Mouse (Mus musculus) neural tube, embryonic 14.5 days (tissue): ENCODE data around the gene Atp5h. TPM values are rescaled to one million over a fixed set of nuclear protein-coding genes. Genes with fewer than 3 reads are reported as not detected.

Experiments
- ATAC-seq: fragments of 200-750 bp; cut with Nextera tagmentation; 2 replicates; pipeline ENCODE4 v1.8.0; 2017; ENCODE audit warnings: low read depth, mild to moderate bottlenecking, moderate TSS enrichment, moderate library complexity
- H3K27ac ChIP-seq: fragments of 300-500 bp; sonication (generic); 2 replicates; pipeline ENCODE4 v1.5.1; 2014; ENCODE audit warnings: low read depth, mild to moderate bottlenecking, control low read depth, low read length, moderate library complexity, mixed read lengths
- H3K27me3 ChIP-seq: fragments of 300-500 bp; sonication (generic); 2 replicates; pipeline ENCODE4 v1.6.1; 2014; ENCODE audit warnings: low read length; ENCODE audit not compliant: control insufficient read depth, insufficient read depth
- H3K36me3 ChIP-seq: fragments of 300-500 bp; sonication (generic); 2 replicates; pipeline ENCODE4 v1.6.1; 2014; ENCODE audit warnings: low read length, mixed read lengths; ENCODE audit not compliant: control insufficient read depth, insufficient read depth
- H3K4me1 ChIP-seq: fragments of 300-500 bp; sonication (generic); 2 replicates; pipeline ENCODE4 v1.6.1; 2014; ENCODE audit warnings: low read length; ENCODE audit not compliant: control insufficient read depth, insufficient read depth
- H3K4me2 ChIP-seq: fragments of 300-500 bp; sonication (generic); 2 replicates; pipeline ENCODE4 v1.6.1; 2014; ENCODE audit warnings: mild to moderate bottlenecking, low read depth, low read length, control low read depth
- H3K4me3 ChIP-seq: fragments of 300-500 bp; sonication (generic); 2 replicates; pipeline ENCODE4 v1.5.1; 2014; ENCODE audit warnings: low read depth, low read length, control low read depth, mixed read lengths
- H3K9ac ChIP-seq: fragments of 300-500 bp; sonication (generic); replicated peaks from 2 replicates; pipeline ENCODE4 v1.6.1; 2014; ENCODE audit warnings: low read depth, mild to moderate bottlenecking, control low read depth, low read length, mixed read lengths
- H3K9me3 ChIP-seq: fragments of 300-500 bp; sonication (generic); 2 replicates; pipeline ENCODE4 v1.6.1; 2016; ENCODE audit warnings: low read length; ENCODE audit not compliant: control insufficient read depth
- WGBS: fragments of 180-500 bp; shearing (Covaris S2); extraction: QIAGEN DNeasy Blood & Tissue Kit; methylation state at CpG from one replicate; pipeline ENCODE4 v1.1.7; 2014; 5-methylcytosine and 5-hydroxymethylcytosine counted together
- polyA plus RNA-seq: library from polyadenylated mRNA; unstranded; fragments of >200 nt; fragmentation: Nextera tagmentation; extraction: Ambion mirVana; gene quantifications from 2 replicates; pipeline ENCODE4 v1.2.1, GENCODE M21; 2014

The Atp5h gene
- polyA plus RNA-seq, 1 experiment from 2014 or later, result 1,005 TPM

DNA sequence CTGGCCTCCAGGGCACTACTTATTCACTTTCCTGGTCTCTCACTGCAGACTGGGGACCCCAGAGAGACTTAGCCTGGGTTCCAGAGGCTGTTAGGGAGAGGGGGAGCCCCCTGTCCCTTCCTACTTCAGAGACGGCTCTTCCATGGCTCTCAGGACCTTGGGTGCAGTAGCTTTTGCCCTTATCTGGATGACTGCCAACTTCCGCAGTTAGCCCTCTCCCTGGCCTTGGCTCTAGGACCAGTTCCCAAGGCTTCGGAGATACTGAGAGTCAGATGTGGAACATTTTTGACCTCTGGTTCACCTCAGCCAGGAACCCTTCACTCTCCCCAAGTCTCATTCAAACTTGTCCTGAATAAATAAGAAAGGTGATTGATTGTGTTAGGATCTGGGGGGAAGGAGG, 27.1 kb upstream of the Atp5h start:
- H3K4me1 ChIP-seq, result no peaks in the 10 kb centered on the region
- no peak overlapping the region for H3K9ac ChIP-seq
- WGBS, result 71% methylated on average over 3 of the region's 3 CpGs
- H3K4me2 ChIP-seq, result no peak overlapping the region
- no peak overlapping the region for H3K4me3 ChIP-seq
- no peaks in the 10 kb centered on the region for H3K9me3 ChIP-seq
- H3K36me3 ChIP-seq, result no peaks in the 10 kb centered on the region
- no peaks in the 10 kb centered on the region for H3K27me3 ChIP-seq
- no peak overlapping the region for H3K27ac ChIP-seq
- ATAC-seq, result no peak

DNA sequence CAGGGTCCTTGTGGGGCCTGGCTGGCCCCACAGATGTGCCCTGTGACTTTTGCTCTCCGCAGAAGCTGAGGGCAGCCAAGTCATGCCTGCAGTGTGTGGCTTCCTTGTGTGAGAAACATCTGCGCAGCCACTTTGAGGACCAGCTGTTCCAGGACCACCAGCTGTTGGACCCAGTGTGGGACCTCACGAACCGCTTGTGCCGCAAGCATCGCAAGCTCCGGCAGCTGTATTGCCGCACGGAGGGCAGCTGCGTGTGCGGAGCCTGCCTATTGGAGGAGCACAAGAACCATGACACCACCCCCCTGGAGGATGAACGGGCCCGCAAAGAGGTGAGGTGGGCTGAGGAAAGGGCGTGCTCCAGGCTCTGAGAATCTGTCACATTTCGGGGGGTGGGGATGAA, 21.7 kb upstream of the Atp5h start:
- no peak overlapping the region for H3K27ac ChIP-seq
- no peaks in the 10 kb centered on the region for H3K27me3 ChIP-seq
- no peak overlapping the region for H3K4me2 ChIP-seq
- no peak overlapping the region for H3K4me3 ChIP-seq
- no peaks in the 10 kb centered on the region for H3K9me3 ChIP-seq
- 45% methylated on average over 15 of the region's 15 CpGs for WGBS
- ATAC-seq, result no peak
- no peak overlapping the region for H3K9ac ChIP-seq
- H3K4me1 ChIP-seq, result peaks cover under 1% of the 10 kb centered on the region; the same call in 1 of the 2 replicates
- H3K36me3 ChIP-seq, result no peaks in the 10 kb centered on the region

DNA sequence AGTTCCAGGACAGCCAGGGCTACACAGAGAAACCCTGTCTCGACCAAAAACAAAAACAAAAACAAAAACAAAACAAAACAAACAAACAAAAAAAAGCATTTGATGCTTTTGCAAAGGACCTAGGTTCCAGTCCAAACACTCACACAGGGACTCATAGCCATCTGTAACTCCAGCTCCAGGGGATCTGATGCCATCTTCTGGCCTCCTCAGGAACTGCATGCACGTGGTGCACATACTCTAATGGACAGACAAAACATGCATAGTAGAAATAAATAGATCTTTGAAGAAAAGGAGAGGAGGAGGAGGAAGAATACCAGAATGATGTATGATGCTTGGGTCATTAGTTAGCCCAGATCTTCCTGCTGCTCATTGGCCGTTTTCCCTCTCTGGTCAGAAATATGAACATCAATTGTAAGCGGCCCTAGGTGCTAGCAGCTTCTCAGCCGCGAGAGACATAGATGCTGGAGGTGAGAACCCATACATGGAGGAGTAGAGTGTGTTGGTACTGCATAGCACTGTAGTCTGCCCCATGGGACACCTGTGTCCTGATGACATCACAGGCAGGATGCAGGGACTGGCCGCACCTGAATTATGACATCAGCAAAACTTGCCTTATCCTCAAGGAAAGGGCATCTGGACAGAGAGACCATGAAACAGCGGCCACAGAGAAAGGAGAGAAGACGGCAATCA, 20.3 kb upstream of the Atp5h start, which contains the start of gene Trim80:
Gene Trim80 (plus strand): TSS at position 640 of the 690 bp plus-strand sequence.
- WGBS, result 94% methylated on average over 9 of the region's 9 CpGs
- peaks cover 10% of the 10 kb centered on the region; the same call in 1 of the 2 replicates for H3K4me1 ChIP-seq
- H3K4me3 ChIP-seq, result no peak within 1 kb of the TSS
- no peaks in the 10 kb centered on the region for H3K9me3 ChIP-seq
- no peak for ATAC-seq
- H3K4me2 ChIP-seq, result no peak within 1 kb of the TSS
- no peak within 1 kb of the TSS for H3K9ac ChIP-seq
- H3K27ac ChIP-seq, result no peak within 1 kb of the TSS
- no peaks in the 10 kb centered on the region for H3K36me3 ChIP-seq
- H3K27me3 ChIP-seq, result no peaks in the 10 kb centered on the region

DNA sequence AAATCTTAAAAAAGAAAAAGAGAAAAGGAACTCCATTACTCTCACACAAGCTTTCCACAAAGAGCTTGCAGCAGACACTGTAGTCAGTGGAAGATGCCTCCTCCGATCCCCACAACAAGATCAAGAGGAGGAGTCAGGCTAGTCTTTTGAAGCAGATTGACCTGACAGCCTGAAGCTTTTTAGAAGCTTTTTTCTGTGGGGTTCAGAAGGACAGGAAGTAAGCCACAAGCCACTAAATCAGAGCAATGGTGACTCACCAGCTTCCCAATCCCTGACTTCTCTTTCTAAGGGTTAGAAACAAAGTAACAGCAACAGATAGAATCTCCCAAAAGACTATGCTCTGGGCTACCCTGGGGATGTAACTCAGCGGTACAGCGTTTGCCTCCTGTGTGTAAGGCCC, 19.6 kb upstream of the Atp5h start:
- no peaks in the 10 kb centered on the region for H3K36me3 ChIP-seq
- H3K27ac ChIP-seq, result no peak overlapping the region
- WGBS, result 91% methylated on average over 3 of the region's 3 CpGs
- H3K4me1 ChIP-seq, result peaks cover 10% of the 10 kb centered on the region; the same call in 1 of the 2 replicates
- H3K4me3 ChIP-seq, result no peak overlapping the region
- H3K9ac ChIP-seq, result no peak overlapping the region
- no peak for ATAC-seq
- H3K9me3 ChIP-seq, result no peaks in the 10 kb centered on the region
- no peak overlapping the region for H3K4me2 ChIP-seq
- H3K27me3 ChIP-seq, result no peaks in the 10 kb centered on the region

DNA sequence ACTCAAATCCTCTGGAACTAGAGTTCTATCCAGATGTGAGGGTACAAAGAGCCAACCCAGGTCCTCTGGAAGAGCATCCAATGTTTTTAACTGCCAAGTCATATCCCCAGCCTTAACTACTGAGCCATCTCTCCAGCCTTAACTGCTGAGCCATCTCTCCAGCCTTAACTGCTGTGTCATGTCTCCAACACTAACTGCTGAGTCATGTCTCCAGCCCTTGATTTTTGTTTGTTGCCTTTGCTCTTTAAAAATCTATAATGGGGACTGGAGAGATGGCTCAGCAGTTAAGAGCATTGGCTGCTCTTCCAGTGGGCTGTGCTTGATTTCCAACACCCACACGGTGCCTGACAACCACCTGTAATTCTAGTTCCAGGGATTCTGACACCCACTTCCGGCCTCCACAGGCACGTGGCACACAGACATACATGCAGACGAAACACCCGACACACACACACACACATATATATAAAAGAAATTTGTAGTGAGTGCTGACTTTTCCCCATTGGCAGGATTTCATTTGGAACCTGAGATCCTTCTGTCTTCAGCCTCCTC, 17.9 kb upstream of the Atp5h start:
- H3K4me2 ChIP-seq, result no peak overlapping the region
- H3K4me1 ChIP-seq, result peaks cover 10% of the 10 kb centered on the region; the same call in 1 of the 2 replicates
- H3K36me3 ChIP-seq, result no peaks in the 10 kb centered on the region
- H3K27me3 ChIP-seq, result no peaks in the 10 kb centered on the region
- ATAC-seq, result no peak
- no peak overlapping the region for H3K27ac ChIP-seq
- no peak overlapping the region for H3K9ac ChIP-seq
- no peak overlapping the region for H3K4me3 ChIP-seq
- 92% methylated on average over 5 of the region's 5 CpGs for WGBS
- H3K9me3 ChIP-seq, result no peaks in the 10 kb centered on the region

DNA sequence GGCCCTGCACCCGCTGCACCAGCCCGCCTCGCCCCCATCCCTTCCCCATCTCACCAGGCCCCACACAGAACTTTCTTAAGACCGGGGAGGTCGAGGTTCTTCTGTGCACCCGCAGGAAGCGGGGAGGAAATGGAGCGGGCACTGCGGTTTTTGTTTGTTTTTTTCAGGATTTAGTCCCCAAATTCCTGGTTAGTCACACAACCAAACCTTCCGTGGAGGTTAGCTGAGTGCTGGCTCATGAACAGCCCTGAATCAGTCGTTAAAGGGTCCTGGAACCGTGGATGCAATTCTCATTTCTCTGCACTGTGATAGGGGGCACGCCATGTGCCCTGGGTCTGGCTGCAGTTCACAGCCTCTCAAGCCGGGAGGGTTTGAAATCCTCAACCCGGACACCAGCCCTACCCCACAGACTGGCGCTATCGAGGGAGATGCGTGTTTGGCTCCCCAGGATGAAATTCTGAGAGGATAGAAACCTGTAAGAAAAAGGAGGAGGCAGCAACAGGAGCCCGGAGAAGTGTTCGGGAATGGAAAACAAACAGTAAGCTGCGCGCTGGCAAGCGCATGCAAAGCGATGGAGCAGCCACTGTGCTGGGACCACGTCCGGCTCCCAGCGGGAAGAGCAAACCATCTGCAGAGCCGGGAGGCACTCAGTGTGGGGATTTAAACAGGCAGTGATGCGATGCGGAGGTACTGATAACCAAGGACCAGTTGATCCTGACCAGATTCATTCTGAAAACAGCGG, 16.0 kb upstream of the Atp5h start:
- Histone ChIP-seq H3K36me3 (peaks cover 14% of the 10 kb centered on the region), H3K4me3 (peak overlapping the region; percentile 13), H3K27me3 (no peaks in the 10 kb centered on the region), H3K9me3 (no peaks in the 10 kb centered on the region), H3K4me2 (peak overlapping the region; percentile 54), H3K27ac (no peak overlapping the region), H3K9ac (peak overlapping the region; percentile 52), H3K4me1 (peaks cover 10% of the 10 kb centered on the region; the same call in 1 of the 2 replicates)
- 4% methylated on average over 31 of the region's 31 CpGs for WGBS
- peak; percentile 41; the same call in 1 of the 2 replicates for ATAC-seq

DNA sequence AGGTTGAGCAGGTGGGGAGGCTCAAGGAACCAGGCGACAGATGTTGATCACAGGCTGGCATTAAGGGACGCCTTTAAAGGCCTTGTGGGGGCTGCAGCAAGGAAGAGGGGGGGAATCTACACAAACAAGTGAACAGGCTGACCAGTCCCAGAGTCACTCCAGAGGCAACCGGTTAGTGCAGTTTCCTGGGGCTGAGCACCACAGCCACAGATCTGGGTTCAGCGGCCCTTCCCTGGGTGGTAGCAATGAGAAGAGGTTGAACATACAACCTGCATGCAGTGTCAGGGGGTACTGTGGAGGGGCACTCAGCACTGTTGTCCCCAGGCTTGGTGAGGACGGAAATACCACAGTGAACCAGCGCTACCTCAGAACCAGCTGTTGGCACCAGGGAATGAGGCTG, 13.6 kb upstream of the Atp5h start:
- Histone ChIP-seq H3K9ac (no peak overlapping the region), H3K27ac (no peak overlapping the region), H3K36me3 (peaks cover 26% of the 10 kb centered on the region), H3K4me3 (no peak overlapping the region), H3K9me3 (no peaks in the 10 kb centered on the region), H3K27me3 (no peaks in the 10 kb centered on the region), H3K4me2 (no peak overlapping the region), H3K4me1 (peaks cover 10% of the 10 kb centered on the region; the same call in 1 of the 2 replicates)
- no peak for ATAC-seq
- 92% methylated on average over 6 of the region's 6 CpGs for WGBS

DNA sequence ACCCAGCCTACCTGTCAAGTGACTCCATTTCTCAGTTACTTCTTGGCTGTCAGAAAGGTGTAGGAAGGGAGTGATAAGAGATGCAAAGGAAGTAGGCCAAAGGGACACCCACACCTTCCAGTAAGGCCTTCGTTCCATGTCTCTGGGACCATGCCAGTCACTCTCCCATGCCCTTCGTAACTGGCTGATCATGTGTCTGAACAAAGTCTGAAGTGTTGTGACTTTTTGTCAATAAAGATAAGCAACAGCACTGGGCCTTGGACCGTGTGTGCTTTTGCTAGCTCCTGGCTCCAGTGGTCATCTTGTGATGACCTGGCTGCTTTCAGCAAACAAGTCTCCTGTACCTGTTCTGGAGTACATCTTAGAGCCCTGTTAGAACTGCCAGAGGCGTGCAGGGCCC, 13.1 kb upstream of the Atp5h start:
- no peak overlapping the region for H3K4me2 ChIP-seq
- no peaks in the 10 kb centered on the region for H3K9me3 ChIP-seq
- no peaks in the 10 kb centered on the region for H3K27me3 ChIP-seq
- WGBS, result 88% methylated on average over 4 of the region's 4 CpGs
- peaks cover 10% of the 10 kb centered on the region; the same call in 1 of the 2 replicates for H3K4me1 ChIP-seq
- no peak overlapping the region for H3K9ac ChIP-seq
- peaks cover 26% of the 10 kb centered on the region for H3K36me3 ChIP-seq
- no peak overlapping the region for H3K4me3 ChIP-seq
- no peak overlapping the region for H3K27ac ChIP-seq
- no peak for ATAC-seq

DNA sequence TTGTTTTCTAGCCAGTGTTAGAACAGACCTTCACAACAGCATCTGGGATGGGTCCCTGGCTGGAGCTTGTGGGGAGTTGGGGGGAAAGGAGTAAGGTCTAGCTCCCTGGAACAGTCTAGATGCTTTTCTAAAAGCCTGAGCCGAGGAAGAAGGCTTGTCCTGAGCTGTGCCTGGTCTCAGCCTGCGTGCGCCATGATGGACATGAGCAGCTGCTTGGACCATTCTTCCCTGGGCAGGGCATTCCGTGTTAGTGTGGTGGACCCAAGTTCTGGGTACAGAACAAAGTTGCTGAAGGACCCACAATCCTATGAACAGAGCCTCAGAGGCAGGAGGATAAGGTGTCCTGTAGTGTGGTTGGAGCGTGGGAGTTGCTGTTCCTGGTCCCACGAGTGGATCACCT, 10.8 kb upstream of the Atp5h start:
- H3K36me3 ChIP-seq, result peaks cover 33% of the 10 kb centered on the region

More for the DNA sequence above, 10.8 kb upstream of the Atp5h start:
- Histone ChIP-seq H3K27me3 (no peaks in the 10 kb centered on the region), H3K4me1 (peaks cover 2% of the 10 kb centered on the region; the same call in 1 of the 2 replicates), H3K4me2 (no peak overlapping the region), H3K9ac (no peak overlapping the region), H3K4me3 (no peak overlapping the region), H3K27ac (no peak overlapping the region), H3K9me3 (no peaks in the 10 kb centered on the region)
- no peak for ATAC-seq
- 95% methylated on average over 6 of the region's 6 CpGs for WGBS
